Mouse (Mus musculus) testis, adult 2 months (tissue): ENCODE data around the gene Rdh13.

ENCODE experiments used
- CTCF ChIP-seq: fragments of 200-500 bp; IDR thresholded peaks from 2 replicates; pipeline ENCODE4 v1.5.1; 2012; ENCODE audit warnings: low read depth, mild to moderate bottlenecking, inconsistent platforms, low read length, moderate library complexity; ENCODE audit not compliant: control insufficient read depth, insufficient read depth, insufficient replicate concordance
- POLR2A ChIP-seq: fragments of 200-500 bp; IDR thresholded peaks from 2 replicates; pipeline ENCODE4 v1.6.1; 2012; ENCODE audit warnings: low read depth, mild to moderate bottlenecking, inconsistent platforms, low read length, moderate library complexity; ENCODE audit not compliant: control insufficient read depth

GRCm38 (mm10) chr7:4491308-4491707 lies 45.9 kb upstream of the Rdh13 start:
- TF ChIP-seq CTCF (no peak), POLR2A (no peak)
